Mouse (Mus musculus) CH12.LX (cell line): ENCODE data around the gene Celf5. TPM values are rescaled to one million over a fixed set of nuclear protein-coding genes. Genes with fewer than 3 reads are reported as not detected.

Source experiments
- DNase-seq: peaks from one replicate; pipeline ENCODE4 v3.0.0-alpha.2; 2013; ENCODE audit errors: extremely low read depth
- H3K27ac ChIP-seq: 2 replicates; pipeline ENCODE4 v1.5.1; 2012; ENCODE audit warnings: low read depth, mild to moderate bottlenecking, control low read depth, moderate library complexity; ENCODE audit not compliant: insufficient read depth
- H3K27me3 ChIP-seq: replicated peaks from 2 replicates; pipeline ENCODE3; 2012; ENCODE audit warnings: inconsistent platforms
- H3K36me3 ChIP-seq, 2 experiments: replicated peaks in 1 of 2; 2 replicates each; pipeline versions ENCODE3 to v1.6.1; 2012; ENCODE audit warnings: inconsistent platforms in 1 of 2, low read length in 1 of 2, mild to moderate bottlenecking in 1 of 2, mixed read lengths in 1 of 2, moderate library complexity in 1 of 2; ENCODE audit not compliant: control insufficient read depth in 1 of 2, insufficient read depth in 1 of 2
- H3K4me1 ChIP-seq, 2 experiments: 2 replicates each; pipeline ENCODE4 v1.6.1; 2012; ENCODE audit warnings: inconsistent platforms in 1 of 2, moderate library complexity in 1 of 2; ENCODE audit not compliant: insufficient read depth in 2 of 2, control insufficient read depth in 1 of 2
- H3K4me2 ChIP-seq: 2 replicates; pipeline ENCODE4 v1.6.1; 2012; ENCODE audit warnings: low read depth, mild to moderate bottlenecking, control low read depth; ENCODE audit not compliant: poor library complexity, insufficient read depth, severe bottlenecking
- H3K4me3 ChIP-seq, 3 experiments: fragments of 150-350 bp in 1 of 3; sonication (generic) in 1 of 3; replicated peaks in 1 of 3; 2 replicates each; pipeline versions ENCODE3 to v1.5.1; 2011 to 2012; ENCODE audit warnings: low read depth in 2 of 3, low read length in 2 of 3, mild to moderate bottlenecking in 2 of 3, moderate library complexity in 2 of 3, control low read depth in 1 of 3, improper control_type of control experiment in 1 of 3, inconsistent platforms in 1 of 3, mixed read lengths in 1 of 3; ENCODE audit not compliant: poor library complexity in 1 of 3
- H3K79me2 ChIP-seq: replicated peaks from 2 replicates; pipeline ENCODE4 v1.6.1; 2012; ENCODE audit warnings: mild to moderate bottlenecking, moderate library complexity; ENCODE audit not compliant: control insufficient read depth, poor library complexity, insufficient read depth, severe bottlenecking; ENCODE audit errors: extremely low read depth
- H3K9ac ChIP-seq: 2 replicates; pipeline ENCODE4 v1.6.1; 2012; ENCODE audit warnings: low read depth, mild to moderate bottlenecking, control low read depth, moderate library complexity; ENCODE audit not compliant: insufficient read depth
- H3K9me3 ChIP-seq: replicated peaks from 2 replicates; pipeline ENCODE3; 2012; ENCODE audit warnings: low read length, inconsistent platforms, mixed read lengths
- CHD2 ChIP-seq: IDR thresholded peaks from 2 replicates; pipeline ENCODE4 v1.6.1; 2011; ENCODE audit warnings: low read length, improper control_type of control experiment
- CTCF ChIP-seq, 2 experiments: IDR thresholded peaks in 1 of 2; conservative IDR thresholded peaks in 1 of 2; 2 replicates each; pipeline ENCODE4 v1.5.1; 2011 to 2012; ENCODE audit warnings: low read depth in 2 of 2, low read length in 2 of 2, improper control_type of control experiment in 1 of 2, inconsistent platforms in 1 of 2, mild to moderate bottlenecking in 1 of 2, moderate library complexity in 1 of 2
- ELF1 ChIP-seq: IDR thresholded peaks from 2 replicates; pipeline ENCODE4 v1.6.1; 2014; ENCODE audit warnings: low read depth, mild to moderate bottlenecking, inconsistent platforms, low read length, improper control_type of control experiment
- GABPA ChIP-seq: IDR thresholded peaks from 2 replicates; pipeline ENCODE4 v1.6.1; 2012; ENCODE audit warnings: low read depth, low read length, improper control_type of control experiment, inconsistent platforms; ENCODE audit not compliant: insufficient replicate concordance
- JUN ChIP-seq: IDR thresholded peaks from 2 replicates; pipeline ENCODE4 v1.6.1; 2011; ENCODE audit warnings: low read depth, mild to moderate bottlenecking, low read length, improper control_type of control experiment, moderate library complexity; ENCODE audit not compliant: insufficient read depth
- KAT2A ChIP-seq: IDR thresholded peaks from 2 replicates; pipeline ENCODE4 v1.6.1; 2012; ENCODE audit warnings: low read length, improper control_type of control experiment, inconsistent platforms; ENCODE audit not compliant: insufficient replicate concordance
- MAFK ChIP-seq: IDR thresholded peaks from 2 replicates; pipeline ENCODE4 v1.6.1; 2011; ENCODE audit warnings: low read length, improper control_type of control experiment; ENCODE audit not compliant: insufficient replicate concordance
- MXI1 ChIP-seq: IDR thresholded peaks from 2 replicates; pipeline ENCODE4 v1.6.1; 2011; ENCODE audit warnings: mild to moderate bottlenecking, low read depth, low read length, improper control_type of control experiment
- MYC ChIP-seq: IDR thresholded peaks from 2 replicates; pipeline ENCODE4 v1.6.1; 2011; ENCODE audit warnings: low read depth, mild to moderate bottlenecking, improper control_type of control experiment, low read length
- NELFE ChIP-seq: IDR thresholded peaks from 2 replicates; pipeline ENCODE4 v1.6.1; 2011; ENCODE audit warnings: low read depth, low read length, improper control_type of control experiment
- POLR2AphosphoS2 ChIP-seq: IDR thresholded peaks from 2 replicates; pipeline ENCODE4 v1.6.1; 2011; ENCODE audit warnings: low read depth, low read length, improper control_type of control experiment
- RAD21 ChIP-seq: IDR thresholded peaks from 2 replicates; pipeline ENCODE4 v1.6.1; 2011; ENCODE audit warnings: low read depth, mild to moderate bottlenecking, low read length, improper control_type of control experiment, moderate library complexity
- SMC3 ChIP-seq: IDR thresholded peaks from 2 replicates; pipeline ENCODE4 v1.6.1; 2011; ENCODE audit warnings: low read depth, low read length, improper control_type of control experiment
- UBTF ChIP-seq: IDR thresholded peaks from 2 replicates; pipeline ENCODE4 v1.6.1; 2012; ENCODE audit warnings: low read depth, mild to moderate bottlenecking, inconsistent platforms, low read length, improper control_type of control experiment, moderate library complexity
- ZKSCAN1 ChIP-seq: IDR thresholded peaks from 2 replicates; pipeline ENCODE4 v1.6.1; 2012; ENCODE audit warnings: low read depth, inconsistent platforms, low read length, improper control_type of control experiment, borderline replicate concordance
- ZNF384 ChIP-seq: IDR thresholded peaks from 2 replicates; pipeline ENCODE4 v1.6.1; 2012; ENCODE audit warnings: low read depth, low read length, improper control_type of control experiment, inconsistent platforms
- dilution Hi-C: fragments of 300-500 bp; cut with MboI; formaldehyde crosslinking; loops from 2 replicates; pipeline ENCODE4 v1.14.3; 2020; ENCODE audit warnings: low sequenced_read_pairs; ENCODE audit not compliant: extremely low pct_unique_long_range_greater_than_20kb, extremely low pct_ligation_motif_present
- in situ Hi-C: fragments of 300-500 bp; cut with MboI; formaldehyde crosslinking; loops from 3 replicates; pipeline ENCODE4 v1.14.3; 2019; ENCODE audit warnings: low sequenced_read_pairs, low pct_ligation_motif_present, low pct_unique_long_range_greater_than_20kb, mixed read lengths
- polyA plus RNA-seq: library from polyadenylated mRNA; unstranded; fragments of >175 nt; gene quantifications from 2 replicates; pipeline ENCODE4 v1.2.1, GENCODE M21; 2012; ENCODE audit warnings: low read depth; ENCODE audit not compliant: insufficient read length
- total RNA-seq, 2 experiments: library from RNA; depleted of rRNA; stranded (reverse); fragments of 300-350 nt in 1 of 2; fragments of >200 nt in 1 of 2; gene quantifications; 2 replicates each; pipeline ENCODE4 v1.2.3; 2012 to 2014

Celf5 gene
- total and polyA plus RNA-seq, 3 experiments: 0.07 to 0.08 TPM; not detected in 1

- Histone ChIP-seq H3K9ac (no peak overlapping the region), H3K27ac (no peak overlapping the region), H3K79me2 (no peaks in the 10 kb centered on the region), H3K36me3 (peaks cover 35 to 48% of the 10 kb centered on the region in 2 experiments), H3K27me3 (peaks cover 26% of the 10 kb centered on the region), H3K4me2 (no peak overlapping the region), H3K4me1 (peaks cover 3 to 4% of the 10 kb centered on the region in 2 experiments; a peak in 3 of 4 replicates), H3K4me3 (no peak overlapping the region), H3K9me3 (no peaks in the 10 kb centered on the region)
- TF ChIP-seq RAD21 (peak; percentile 27), CTCF (conservative IDR thresholded peaks at IDR 0.05 in 1 of 2, IDR thresholded peaks at IDR 0.05 in 1 of 2; ENCODE audit: low read depth in 2 of 2, low read length in 2 of 2) (peak in 1 of 2 experiments; percentile 38; a peak in 2 of 4 replicates), CHD2 (no peak), KAT2A (no peak), POLR2AphosphoS2 (peak; percentile 37; the same call in 1 of the 2 replicates), SMC3 (peak; percentile 9; the same call in 1 of the 2 replicates)
- DNase-seq: no peak
- dilution Hi-C loops: no loop called here
- in situ Hi-C loops: no loop called here
Observed at GRCm38 (mm10) chr10:81485060-81485449, 2.5 kb upstream of the Celf5 start.

DNA sequence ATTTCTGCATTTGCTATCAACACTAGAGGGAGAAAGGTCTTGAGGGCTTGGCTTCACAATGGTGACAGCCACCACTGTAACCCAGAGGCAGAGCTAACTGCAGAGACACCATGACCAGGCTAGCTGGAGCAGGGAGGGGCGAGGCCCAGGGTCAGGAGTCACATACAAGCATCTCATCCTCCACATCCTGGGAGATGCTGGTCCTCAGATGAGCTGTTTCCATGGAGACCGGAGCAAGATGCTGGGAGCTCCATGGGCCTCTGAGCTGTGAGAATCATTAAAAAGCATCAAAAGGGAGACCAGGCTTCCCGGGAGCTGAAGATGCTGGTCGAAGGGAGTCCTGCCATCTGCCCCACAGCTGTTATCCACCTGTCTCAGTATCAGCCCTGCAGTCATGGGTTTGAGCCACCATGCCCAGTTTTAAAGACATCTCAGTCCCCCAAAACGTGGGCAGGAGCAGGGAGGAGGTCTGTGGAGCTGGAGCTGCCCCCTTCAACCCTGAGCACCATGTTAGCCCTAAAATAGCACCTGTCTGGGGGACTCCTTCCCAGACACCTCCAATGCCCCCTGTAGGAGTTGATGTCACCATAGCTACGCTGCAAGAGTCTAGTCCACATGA lies 2.0 kb upstream of the Celf5 start:
- TF ChIP-seq NELFE: 0 out of 2 replicates have a peak, but pooled peaks have one; percentile 19
- TF ChIP-seq JUN: no peak
- TF ChIP-seq, all 38 proteins: peak for 1
- no peaks in the 10 kb centered on the region for H3K9me3 ChIP-seq
- H3K27me3 ChIP-seq: peaks cover 29% of the 10 kb centered on the region
- no peak for DNase-seq
- H3K79me2 ChIP-seq: no peaks in the 10 kb centered on the region
- peaks cover 3 to 4% of the 10 kb centered on the region in 2 experiments; a peak in 3 of 4 replicates for H3K4me1 ChIP-seq
- in situ Hi-C loops: no loop called here
- H3K27ac ChIP-seq: no peak overlapping the region
- no peak overlapping the region for H3K4me2 ChIP-seq
- dilution Hi-C loops: no loop called here
- H3K4me3 ChIP-seq: no peak overlapping the region
- H3K36me3 ChIP-seq: peaks cover 30 to 43% of the 10 kb centered on the region in 2 experiments
- no peak overlapping the region for H3K9ac ChIP-seq

DNA sequence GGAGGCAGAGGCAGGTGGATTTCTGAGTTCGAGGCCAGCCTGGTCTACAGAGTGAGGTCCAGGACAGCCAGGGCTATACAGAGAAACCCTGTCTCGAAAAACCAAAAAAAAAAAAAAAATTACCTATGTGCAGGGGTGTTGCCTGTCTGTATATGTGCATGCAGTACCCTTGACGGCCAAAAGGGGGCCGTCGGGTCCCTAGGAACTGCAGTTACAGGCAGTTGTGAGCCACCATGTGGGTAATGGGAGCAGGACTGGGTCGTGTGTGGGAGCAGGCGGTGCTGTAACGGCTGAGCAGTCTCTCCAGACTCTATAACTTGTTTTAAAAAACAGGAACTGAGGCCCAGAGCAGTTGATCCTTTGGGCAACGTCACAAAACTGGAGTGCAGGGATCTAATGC lies 1.5 kb upstream of the Celf5 start:
- in situ Hi-C loops: no loop called here
- dilution Hi-C loops: no loop called here

More for the DNA sequence above, 1.5 kb upstream of the Celf5 start:
- H3K4me2 ChIP-seq: no peak overlapping the region
- peaks cover 3 to 4% of the 10 kb centered on the region in 2 experiments; a peak in 3 of 4 replicates for H3K4me1 ChIP-seq
- peak; percentile 53 for DNase-seq
- no peaks in the 10 kb centered on the region for H3K79me2 ChIP-seq
- peaks cover 30% of the 10 kb centered on the region for H3K27me3 ChIP-seq
- no peak overlapping the region for H3K27ac ChIP-seq
- no peak overlapping the region for H3K9ac ChIP-seq
- peaks cover 30 to 38% of the 10 kb centered on the region in 2 experiments for H3K36me3 ChIP-seq
- TF ChIP-seq RAD21 (peak; percentile 24), UBTF (no peak), MYC (no peak), GABPA (no peak), ZNF384 (peak; percentile 57), MXI1 (no peak), ZKSCAN1 (no peak), CTCF (conservative IDR thresholded peaks at IDR 0.05 in 1 of 2, IDR thresholded peaks at IDR 0.05 in 1 of 2; ENCODE audit: low read depth in 2 of 2, low read length in 2 of 2) (peak; percentile 20 to 69; a peak in 2 of 4 replicates), SMC3 (peak; percentile 30; the same call in 1 of the 2 replicates), ELF1 (no peak), MAFK (no peak)
- no peak overlapping the region for H3K4me3 ChIP-seq
- H3K9me3 ChIP-seq: no peaks in the 10 kb centered on the region
